Mouse (Mus musculus) hindbrain, embryonic 15.5 days (tissue): ENCODE results near the gene Mical1. TPM values are rescaled to one million over a fixed set of nuclear protein-coding genes. Genes with fewer than 3 reads are reported as not detected.
"Not testable (repeated sequence)": the region's sequence is repeated elsewhere in the genome, so short reads cannot be mapped to it uniquely, and the experiment has no call there.

ENCODE experiments used
- ATAC-seq: fragments of 200-750 bp; cut with Nextera tagmentation; 2 replicates; pipeline ENCODE4 v1.8.0; 2017; ENCODE audit warnings: low read depth, moderate number of reproducible peaks, moderate TSS enrichment; ENCODE audit not compliant: low FRiP score
- H3K27ac ChIP-seq: fragments of 300-500 bp; sonication (generic); replicated peaks from 2 replicates; pipeline ENCODE4 v1.5.1; 2015; ENCODE audit warnings: mild to moderate bottlenecking, inconsistent platforms
- H3K27me3 ChIP-seq: fragments of 300-500 bp; sonication (generic); 2 replicates; pipeline ENCODE4 v1.6.1; 2015; ENCODE audit warnings: control low read depth, inconsistent platforms
- H3K36me3 ChIP-seq: fragments of 300-500 bp; sonication (generic); 2 replicates; pipeline ENCODE4 v1.6.1; 2015; ENCODE audit warnings: control low read depth, inconsistent platforms
- H3K4me1 ChIP-seq: fragments of 300-500 bp; sonication (generic); replicated peaks from 2 replicates; pipeline ENCODE4 v1.6.1; 2015; ENCODE audit warnings: control low read depth, inconsistent platforms
- H3K4me2 ChIP-seq: fragments of 300-500 bp; sonication (generic); 2 replicates; pipeline ENCODE4 v1.6.1; 2015; ENCODE audit warnings: moderate library complexity, mild to moderate bottlenecking, inconsistent platforms
- H3K4me3 ChIP-seq: fragments of 300-500 bp; sonication (generic); 2 replicates; pipeline ENCODE4 v1.5.1; 2015; ENCODE audit warnings: mild to moderate bottlenecking, inconsistent platforms
- H3K9ac ChIP-seq: fragments of 300-500 bp; sonication (generic); 2 replicates; pipeline ENCODE4 v1.6.1; 2015; ENCODE audit warnings: inconsistent platforms
- H3K9me3 ChIP-seq: fragments of 300-500 bp; sonication (generic); 2 replicates; pipeline ENCODE4 v1.6.1; 2016; ENCODE audit warnings: control low read depth, inconsistent platforms
- WGBS: fragments of 180-500 bp; shearing (Covaris S2); methylation state at CpG from one replicate; pipeline ENCODE4 v1.1.7; 2015; 5-methylcytosine and 5-hydroxymethylcytosine counted together
- polyA plus RNA-seq: library from polyadenylated mRNA; unstranded; fragments of >200 nt; fragmentation: Nextera tagmentation; extraction: Ambion mirVana; gene quantifications from 2 replicates; pipeline ENCODE4 v1.2.1, GENCODE M21; 2015

Mical1 gene
- polyA plus RNA-seq, 1 experiment from 2014 or later: 29.1 TPM

GRCm38 (mm10) chr10:41505446-41505845, 29.3 kb downstream of the Mical1 start:
- H3K36me3 ChIP-seq, H3K4me1 ChIP-seq, H3K9me3 ChIP-seq, H3K27me3 ChIP-seq, H3K4me3 ChIP-seq, H3K27ac ChIP-seq, H3K4me2 ChIP-seq: not testable (repeated sequence)
- WGBS: 3% methylated on average over 3 of the region's 3 CpGs
- 0 out of 2 replicates have a peak overlapping the region, but pooled peaks have one; percentile 1 for H3K9ac ChIP-seq
- peak; percentile 82 for ATAC-seq

- Histone ChIP-seq H3K4me1 (no peaks in the 10 kb centered on the region; the same call in 1 of the 2 replicates), H3K36me3 (no peaks in the 10 kb centered on the region), H3K4me2 (no peak overlapping the region), H3K4me3 (no peak overlapping the region), H3K9ac (no peak overlapping the region), H3K27ac (no peak overlapping the region), H3K9me3 (no peaks in the 10 kb centered on the region), H3K27me3 (no peaks in the 10 kb centered on the region)
- ATAC-seq: no peak
- 42% methylated on average over 2 of the region's 2 CpGs for WGBS
Measured at GRCm38 (mm10) chr10:41509160-41509559, 33.0 kb downstream of the Mical1 start.

GRCm38 (mm10) chr10:41514301-41514700, 38.2 kb downstream of the Mical1 start:
- H3K27ac ChIP-seq: no peak overlapping the region
- H3K4me1 ChIP-seq: no peaks in the 10 kb centered on the region
- H3K27me3 ChIP-seq: no peaks in the 10 kb centered on the region
- WGBS: 83% methylated on average over 4 of the region's 4 CpGs
- H3K4me3 ChIP-seq: no peak overlapping the region
- H3K9ac ChIP-seq: no peak overlapping the region
- no peak overlapping the region for H3K4me2 ChIP-seq
- no peak for ATAC-seq
- no peaks in the 10 kb centered on the region for H3K36me3 ChIP-seq
- no peaks in the 10 kb centered on the region for H3K9me3 ChIP-seq

GRCm38 (mm10) chr10:41514921-41515320, 38.8 kb downstream of the Mical1 start:
- H3K4me1 ChIP-seq: no peaks in the 10 kb centered on the region
- no peak overlapping the region for H3K27ac ChIP-seq
- no peak overlapping the region for H3K9ac ChIP-seq
- ATAC-seq: no peak
- H3K36me3 ChIP-seq: no peaks in the 10 kb centered on the region
- no peak overlapping the region for H3K4me3 ChIP-seq
- H3K27me3 ChIP-seq: no peaks in the 10 kb centered on the region
- no peak overlapping the region for H3K4me2 ChIP-seq
- no peaks in the 10 kb centered on the region for H3K9me3 ChIP-seq

- peak; percentile 77 for ATAC-seq
- under 1% methylated on average over 23 of the region's 23 CpGs for WGBS
Measured at GRCm38 (mm10) chr10:41518508-41518980, 42.4 kb downstream of the Mical1 start.

GRCm38 (mm10) chr10:41518981-41519618, 43.0 kb downstream of the Mical1 start, which contains the start of gene Cd164:
Gene Cd164, plus strand, starts transcription at chr10:41519414.
- H3K36me3 ChIP-seq: no peaks in the 10 kb centered on the region
- peak within 1 kb of the TSS; percentile 95 for H3K4me2 ChIP-seq
- H3K4me1 ChIP-seq: peaks cover 29% of the 10 kb centered on the region
- H3K27me3 ChIP-seq: no peaks in the 10 kb centered on the region
- ATAC-seq: peak; percentile 94
- peak within 1 kb of the TSS; percentile 74 for H3K9ac ChIP-seq
- WGBS: under 1% methylated on average over 65 of the region's 69 CpGs
- H3K9me3 ChIP-seq: no peaks in the 10 kb centered on the region
- peak within 1 kb of the TSS; percentile 99 for H3K27ac ChIP-seq
- H3K4me3 ChIP-seq: peak within 1 kb of the TSS; percentile 83

More at GRCm38 (mm10) chr10:41518508-41518980, 42.4 kb downstream of the Mical1 start:
- no peaks in the 10 kb centered on the region for H3K27me3 ChIP-seq
- H3K9ac ChIP-seq: peak overlapping the region; percentile 74
- H3K4me3 ChIP-seq: peak overlapping the region; percentile 83
- H3K4me1 ChIP-seq: peaks cover 29% of the 10 kb centered on the region
- no peaks in the 10 kb centered on the region for H3K36me3 ChIP-seq
- H3K9me3 ChIP-seq: no peaks in the 10 kb centered on the region
- peak overlapping the region; percentile 95 for H3K4me2 ChIP-seq
- peak overlapping the region; percentile 99 for H3K27ac ChIP-seq

- Histone ChIP-seq H3K9me3 (no peaks in the 10 kb centered on the region), H3K36me3 (no peaks in the 10 kb centered on the region), H3K9ac (peak overlapping the region; percentile 74), H3K27me3 (no peaks in the 10 kb centered on the region), H3K4me1 (peaks cover 29% of the 10 kb centered on the region), H3K4me3 (peak overlapping the region; percentile 83), H3K27ac (peak overlapping the region; percentile 99), H3K4me2 (peak overlapping the region; percentile 95)
- WGBS: under 1% methylated on average over 65 of the region's 65 CpGs
- no peak; the same call in none of the 2 replicates for ATAC-seq
Measured at GRCm38 (mm10) chr10:41519640-41520409, 43.7 kb downstream of the Mical1 start.

- Histone ChIP-seq H3K9ac (peak overlapping the region; percentile 74), H3K9me3 (no peaks in the 10 kb centered on the region), H3K4me3 (peak overlapping the region; percentile 83), H3K27me3 (no peaks in the 10 kb centered on the region), H3K4me2 (peak overlapping the region; percentile 95), H3K36me3 (no peaks in the 10 kb centered on the region), H3K4me1 (peaks cover 29% of the 10 kb centered on the region), H3K27ac (peak overlapping the region; percentile 99; the same call in 1 of the 2 replicates)
- no peak for ATAC-seq
- WGBS: 3% methylated on average over 5 of the region's 5 CpGs
Measured at GRCm38 (mm10) chr10:41520410-41520673, 44.2 kb downstream of the Mical1 start.

GRCm38 (mm10) chr10:41523386-41523785, 47.3 kb downstream of the Mical1 start:
- Histone ChIP-seq H3K27me3 (no peaks in the 10 kb centered on the region), H3K9ac (no peak overlapping the region), H3K4me2 (no peak overlapping the region), H3K9me3 (no peaks in the 10 kb centered on the region), H3K27ac (no peak overlapping the region), H3K36me3 (peaks cover 14% of the 10 kb centered on the region), H3K4me1 (peaks cover 29% of the 10 kb centered on the region), H3K4me3 (no peak overlapping the region)
- ATAC-seq: no peak
- WGBS: 83% methylated on average over 3 of the region's 3 CpGs

- H3K27ac ChIP-seq: no peak overlapping the region
- H3K9me3 ChIP-seq: no peaks in the 10 kb centered on the region
- H3K4me1 ChIP-seq: peaks cover 24% of the 10 kb centered on the region
- H3K9ac ChIP-seq: no peak overlapping the region
- H3K4me2 ChIP-seq: no peak overlapping the region
- WGBS: 86% methylated on average over 1 of the region's 1 CpGs
- ATAC-seq: no peak
- no peaks in the 10 kb centered on the region for H3K27me3 ChIP-seq
- no peak overlapping the region for H3K4me3 ChIP-seq
- peaks cover 33% of the 10 kb centered on the region for H3K36me3 ChIP-seq
Measured at GRCm38 (mm10) chr10:41525696-41526095, 49.6 kb downstream of the Mical1 start.

GRCm38 (mm10) chr10:41529972-41530371, 53.9 kb downstream of the Mical1 start:
- H3K27me3 ChIP-seq: no peaks in the 10 kb centered on the region
- no peaks in the 10 kb centered on the region for H3K4me1 ChIP-seq
- no peak overlapping the region for H3K27ac ChIP-seq
- no peak overlapping the region for H3K4me3 ChIP-seq
- no peaks in the 10 kb centered on the region for H3K9me3 ChIP-seq
- WGBS: 90% methylated on average over 5 of the region's 5 CpGs
- no peak for ATAC-seq
- no peak overlapping the region for H3K4me2 ChIP-seq
- H3K36me3 ChIP-seq: peaks cover 50% of the 10 kb centered on the region
- H3K9ac ChIP-seq: no peak overlapping the region

GRCm38 (mm10) chr10:41535991-41536390, 59.9 kb downstream of the Mical1 start:
- no peaks in the 10 kb centered on the region for H3K27me3 ChIP-seq
- no peaks in the 10 kb centered on the region for H3K4me1 ChIP-seq
- H3K4me2 ChIP-seq: no peak overlapping the region
- peaks cover 26% of the 10 kb centered on the region for H3K36me3 ChIP-seq
- no peak overlapping the region for H3K4me3 ChIP-seq
- H3K9me3 ChIP-seq: no peaks in the 10 kb centered on the region
- no peak overlapping the region for H3K9ac ChIP-seq
- no peak overlapping the region for H3K27ac ChIP-seq
- no peak for ATAC-seq
- 90% methylated on average over 2 of the region's 2 CpGs for WGBS
